Mouse (Mus musculus): ENCODE measurements around the gene Agap2. TPM values are rescaled to one million over a fixed set of nuclear protein-coding genes. Genes with fewer than 3 reads are reported as not detected.

Gene Agap2
- polyA plus RNA-seq, 1 experiment from 2014 or later = 0.03 TPM

GRCm38 (mm10) chr10:127091507-127092396 lies 16.7 kb downstream of the Agap2 start:
- H3K36me3 ChIP-seq = peaks cover 13% of the 10 kb centered on the region
- H3K9me3 ChIP-seq (replicated peaks) = no peaks in the 10 kb centered on the region
- peaks cover 21% of the 10 kb centered on the region for H3K4me1 ChIP-seq (replicated peaks)
- H3K4me3 ChIP-seq = peak overlapping the region; percentile 27
- H3K27me3 ChIP-seq (replicated peaks) = peaks cover 72% of the 10 kb centered on the region
- H3K4me2 ChIP-seq = peak overlapping the region; percentile 26
- no peak for ATAC-seq (ENCODE audit: insufficient number of reproducible peaks, low FRiP score)
- no peak overlapping the region for H3K27ac ChIP-seq (ENCODE audit: poor library complexity, severe bottlenecking)
- no peak overlapping the region for H3K9ac ChIP-seq
- WGBS = 9% methylated on average over 42 of the region's 51 CpGs

GRCm38 (mm10) chr10:127092742-127093141 lies 17.7 kb downstream of the Agap2 start:
- Histone ChIP-seq H3K4me3 (no peak overlapping the region), H3K4me2 (no peak overlapping the region), H3K9ac (no peak overlapping the region), H3K4me1 (replicated peaks) (peaks cover 21% of the 10 kb centered on the region), H3K36me3 (peaks cover 23% of the 10 kb centered on the region), H3K9me3 (replicated peaks) (no peaks in the 10 kb centered on the region), H3K27me3 (replicated peaks) (peaks cover 64% of the 10 kb centered on the region), H3K27ac (ENCODE audit: poor library complexity, severe bottlenecking) (no peak overlapping the region)
- 43% methylated on average over 4 of the region's 4 CpGs for WGBS
- ATAC-seq (ENCODE audit: insufficient number of reproducible peaks, low FRiP score) = no peak

GRCm38 (mm10) chr10:127094382-127094802 lies 19.3 kb downstream of the Agap2 start:
- Histone ChIP-seq H3K27me3 (replicated peaks) (peaks cover 49% of the 10 kb centered on the region), H3K4me1 (replicated peaks) (peaks cover 21% of the 10 kb centered on the region), H3K9ac (peak overlapping the region; percentile 20; the same call in 1 of the 2 replicates), H3K9me3 (replicated peaks) (no peaks in the 10 kb centered on the region), H3K4me2 (no peak overlapping the region; the same call in 1 of the 2 replicates), H3K36me3 (peaks cover 40% of the 10 kb centered on the region), H3K27ac (ENCODE audit: poor library complexity, severe bottlenecking) (no peak overlapping the region), H3K4me3 (no peak overlapping the region)
- 40% methylated on average over 7 of the region's 7 CpGs for WGBS
- ATAC-seq (ENCODE audit: insufficient number of reproducible peaks, low FRiP score) = no peak

- ATAC-seq (ENCODE audit: insufficient number of reproducible peaks, low FRiP score) = no peak
- peaks cover 11% of the 10 kb centered on the region for H3K4me1 ChIP-seq (replicated peaks)
- WGBS = 75% methylated on average over 20 of the region's 20 CpGs
- H3K9ac ChIP-seq = no peak overlapping the region
- H3K4me3 ChIP-seq = no peak overlapping the region
- no peak overlapping the region for H3K27ac ChIP-seq (ENCODE audit: poor library complexity, severe bottlenecking)
- H3K4me2 ChIP-seq = no peak overlapping the region
- H3K36me3 ChIP-seq = peaks cover 46% of the 10 kb centered on the region
- H3K9me3 ChIP-seq (replicated peaks) = no peaks in the 10 kb centered on the region
- H3K27me3 ChIP-seq (replicated peaks) = peaks cover 8% of the 10 kb centered on the region
Measured at GRCm38 (mm10) chr10:127098514-127098913, 23.4 kb downstream of the Agap2 start.

GRCm38 (mm10) chr10:127099191-127099590 lies 24.1 kb downstream of the Agap2 start:
- Histone ChIP-seq H3K27ac (ENCODE audit: poor library complexity, severe bottlenecking) (no peak overlapping the region), H3K9ac (no peak overlapping the region), H3K36me3 (peaks cover 46% of the 10 kb centered on the region), H3K27me3 (replicated peaks) (0 out of 2 replicates have a peak, but pooled peaks cover 2% of the 10 kb centered on the region), H3K9me3 (replicated peaks) (no peaks in the 10 kb centered on the region), H3K4me2 (no peak overlapping the region), H3K4me1 (replicated peaks) (peaks cover 10% of the 10 kb centered on the region), H3K4me3 (no peak overlapping the region)
- no peak for ATAC-seq (ENCODE audit: insufficient number of reproducible peaks, low FRiP score)
- 85% methylated on average over 10 of the region's 10 CpGs for WGBS

GRCm38 (mm10) chr10:127099868-127100267 lies 24.8 kb downstream of the Agap2 start:
- H3K9ac ChIP-seq = no peak overlapping the region
- peaks cover 3% of the 10 kb centered on the region for H3K4me1 ChIP-seq (replicated peaks)
- peaks cover 47% of the 10 kb centered on the region for H3K36me3 ChIP-seq
- no peaks in the 10 kb centered on the region for H3K9me3 ChIP-seq (replicated peaks)
- no peak overlapping the region for H3K27ac ChIP-seq (ENCODE audit: poor library complexity, severe bottlenecking)
- no peak overlapping the region for H3K4me2 ChIP-seq
- 82% methylated on average over 15 of the region's 15 CpGs for WGBS
- 0 out of 2 replicates have a peak, but pooled peaks cover 2% of the 10 kb centered on the region for H3K27me3 ChIP-seq (replicated peaks)
- no peak overlapping the region for H3K4me3 ChIP-seq
- ATAC-seq (ENCODE audit: insufficient number of reproducible peaks, low FRiP score) = no peak

GRCm38 (mm10) chr10:127100414-127100813 lies 25.3 kb downstream of the Agap2 start:
- no peak overlapping the region for H3K27ac ChIP-seq (ENCODE audit: poor library complexity, severe bottlenecking)
- no peak overlapping the region for H3K9ac ChIP-seq
- no peak overlapping the region for H3K4me3 ChIP-seq
- no peak for ATAC-seq (ENCODE audit: insufficient number of reproducible peaks, low FRiP score)
- WGBS = 73% methylated on average over 8 of the region's 8 CpGs
- H3K4me1 ChIP-seq (replicated peaks) = no peaks in the 10 kb centered on the region
- H3K36me3 ChIP-seq = peaks cover 46% of the 10 kb centered on the region
- H3K4me2 ChIP-seq = no peak overlapping the region
- 0 out of 2 replicates have a peak, but pooled peaks cover 2% of the 10 kb centered on the region for H3K27me3 ChIP-seq (replicated peaks)
- H3K9me3 ChIP-seq (replicated peaks) = no peaks in the 10 kb centered on the region

- no peak overlapping the region for H3K9ac ChIP-seq
- H3K27me3 ChIP-seq (replicated peaks) = 0 out of 2 replicates have a peak, but pooled peaks cover 2% of the 10 kb centered on the region
- H3K27ac ChIP-seq (ENCODE audit: poor library complexity, severe bottlenecking) = no peak overlapping the region
- no peak overlapping the region for H3K4me2 ChIP-seq
- 80% methylated on average over 6 of the region's 6 CpGs for WGBS
- ATAC-seq (ENCODE audit: insufficient number of reproducible peaks, low FRiP score) = no peak
- no peak overlapping the region for H3K4me3 ChIP-seq
- no peaks in the 10 kb centered on the region for H3K9me3 ChIP-seq (replicated peaks)
- peaks cover 45% of the 10 kb centered on the region for H3K36me3 ChIP-seq
- H3K4me1 ChIP-seq (replicated peaks) = no peaks in the 10 kb centered on the region
Measured at GRCm38 (mm10) chr10:127101151-127101550, 26.1 kb downstream of the Agap2 start.

GRCm38 (mm10) chr10:127103631-127104030 lies 28.5 kb downstream of the Agap2 start:
- peaks cover 20% of the 10 kb centered on the region for H3K36me3 ChIP-seq
- H3K4me1 ChIP-seq (replicated peaks) = no peaks in the 10 kb centered on the region
- no peak overlapping the region for H3K9ac ChIP-seq
- ATAC-seq (ENCODE audit: insufficient number of reproducible peaks, low FRiP score) = no peak
- H3K27me3 ChIP-seq (replicated peaks) = no peaks in the 10 kb centered on the region
- 60% methylated on average over 7 of the region's 7 CpGs for WGBS
- H3K27ac ChIP-seq (ENCODE audit: poor library complexity, severe bottlenecking) = no peak overlapping the region
- H3K4me2 ChIP-seq = no peak overlapping the region
- H3K9me3 ChIP-seq (replicated peaks) = no peaks in the 10 kb centered on the region
- no peak overlapping the region for H3K4me3 ChIP-seq

GRCm38 (mm10) chr10:127107563-127108261 lies 32.6 kb downstream of the Agap2 start:
- ATAC-seq (ENCODE audit: insufficient number of reproducible peaks, low FRiP score) = no peak
- no peak overlapping the region for H3K4me3 ChIP-seq
- H3K27ac ChIP-seq (ENCODE audit: poor library complexity, severe bottlenecking) = no peak overlapping the region
- no peak overlapping the region for H3K4me2 ChIP-seq
- no peaks in the 10 kb centered on the region for H3K9me3 ChIP-seq (replicated peaks)
- H3K36me3 ChIP-seq = peaks cover 13% of the 10 kb centered on the region
- no peaks in the 10 kb centered on the region for H3K4me1 ChIP-seq (replicated peaks)
- no peak overlapping the region for H3K9ac ChIP-seq
- 82% methylated on average over 16 of the region's 16 CpGs for WGBS
- no peaks in the 10 kb centered on the region for H3K27me3 ChIP-seq (replicated peaks)

- ATAC-seq (ENCODE audit: insufficient number of reproducible peaks, low FRiP score) = no peak
- Histone ChIP-seq H3K36me3 (peaks cover 13% of the 10 kb centered on the region), H3K4me1 (replicated peaks) (no peaks in the 10 kb centered on the region), H3K27me3 (replicated peaks) (no peaks in the 10 kb centered on the region), H3K4me2 (no peak overlapping the region), H3K9ac (no peak overlapping the region), H3K9me3 (replicated peaks) (no peaks in the 10 kb centered on the region), H3K4me3 (no peak overlapping the region), H3K27ac (ENCODE audit: poor library complexity, severe bottlenecking) (no peak overlapping the region)
- WGBS = 63% methylated on average over 3 of the region's 3 CpGs
Measured at GRCm38 (mm10) chr10:127108262-127108583, 33.1 kb downstream of the Agap2 start.
